Mouse (Mus musculus): ENCODE measurements around the gene Gm21885. TPM values are rescaled to one million over a fixed set of nuclear protein-coding genes. Genes with fewer than 3 reads are reported as not detected.

Gene Gm21885
- total and polyA plus RNA-seq, 2 experiments from 2014 or later = 0.30 TPM; not detected in 1

GRCm38 (mm10) chr11:94238786-94239185, 42.9 kb upstream of the Gm21885 start:
- Histone ChIP-seq H3K27me3 (ENCODE audit: control insufficient read depth, insufficient read depth, low read length) (0 out of 2 replicates have a peak, but pooled peaks cover 4% of the 10 kb centered on the region), H3K4me3 (ENCODE audit: low read depth, low read length) (no peak overlapping the region), H3K36me3 (replicated peaks; ENCODE audit: control insufficient read depth, insufficient read depth, low read length) (no peaks in the 10 kb centered on the region), H3K9ac (replicated peaks; ENCODE audit: low read depth, low read length) (no peak overlapping the region), H3K27ac (ENCODE audit: low read depth) (no peak overlapping the region), H3K4me1 (ENCODE audit: control insufficient read depth, insufficient read depth) (peaks cover 16% of the 10 kb centered on the region; the same call in 1 of the 2 replicates), H3K4me2 (ENCODE audit: low read depth, low read length) (no peak overlapping the region), H3K9me3 (replicated peaks; ENCODE audit: control insufficient read depth, low read length) (no peaks in the 10 kb centered on the region)
- DNase-seq (ENCODE audit: low spot score) = no peak
- WGBS = 90% methylated on average over 8 of the region's 8 CpGs
- ATAC-seq (ENCODE audit: insufficient read depth, low read depth) = no peak
- no peak for TF ChIP-seq EP300 (IDR thresholded peaks at IDR 0.05; ENCODE audit: low read depth)

GRCm38 (mm10) chr11:94239706-94240105, 42.0 kb upstream of the Gm21885 start:
- Histone ChIP-seq H3K4me1 (ENCODE audit: control insufficient read depth, insufficient read depth) (peaks cover 12% of the 10 kb centered on the region; the same call in 1 of the 2 replicates), H3K4me2 (ENCODE audit: low read depth, low read length) (no peak overlapping the region), H3K27me3 (ENCODE audit: control insufficient read depth, insufficient read depth, low read length) (0 out of 2 replicates have a peak, but pooled peaks cover 4% of the 10 kb centered on the region), H3K9ac (replicated peaks; ENCODE audit: low read depth, low read length) (no peak overlapping the region), H3K4me3 (ENCODE audit: low read depth, low read length) (no peak overlapping the region), H3K27ac (ENCODE audit: low read depth) (no peak overlapping the region), H3K36me3 (replicated peaks; ENCODE audit: control insufficient read depth, insufficient read depth, low read length) (no peaks in the 10 kb centered on the region), H3K9me3 (replicated peaks; ENCODE audit: control insufficient read depth, low read length) (no peaks in the 10 kb centered on the region)
- no peak for DNase-seq (ENCODE audit: low spot score)
- WGBS = 42% methylated on average over 9 of the region's 9 CpGs
- TF ChIP-seq CTCF (IDR thresholded peaks at IDR 0.05; ENCODE audit: low read depth) (no peak), EP300 (IDR thresholded peaks at IDR 0.05; ENCODE audit: low read depth) (no peak)
- ATAC-seq (ENCODE audit: insufficient read depth, low read depth) = no peak

- WGBS = 4% methylated on average over 29 of the region's 29 CpGs
- no peak for TF ChIP-seq EP300 (IDR thresholded peaks at IDR 0.05; ENCODE audit: low read depth)
- TF ChIP-seq CTCF (IDR thresholded peaks at IDR 0.05; ENCODE audit: low read depth) = no peak
- peak overlapping the region; percentile 50; the same call in 1 of the 2 replicates for H3K9ac ChIP-seq (replicated peaks; ENCODE audit: low read depth, low read length)
- peaks cover 12% of the 10 kb centered on the region; the same call in 1 of the 2 replicates for H3K4me1 ChIP-seq (ENCODE audit: control insufficient read depth, insufficient read depth)
- H3K4me3 ChIP-seq (ENCODE audit: low read depth, low read length) = peak overlapping the region; percentile 38
- H3K27ac ChIP-seq (ENCODE audit: low read depth) = peak overlapping the region; percentile 26; the same call in 1 of the 2 replicates
- H3K9me3 ChIP-seq (replicated peaks; ENCODE audit: control insufficient read depth, low read length) = no peaks in the 10 kb centered on the region
- H3K36me3 ChIP-seq (replicated peaks; ENCODE audit: control insufficient read depth, insufficient read depth, low read length) = no peaks in the 10 kb centered on the region
- ATAC-seq (ENCODE audit: insufficient read depth, low read depth) (peak; percentile 72), DNase-seq (ENCODE audit: low spot score) (peak; percentile 39)
- peak overlapping the region; percentile 60 for H3K4me2 ChIP-seq (ENCODE audit: low read depth, low read length)
- H3K27me3 ChIP-seq (ENCODE audit: control insufficient read depth, insufficient read depth, low read length) = 0 out of 2 replicates have a peak, but pooled peaks cover 4% of the 10 kb centered on the region
Observed at GRCm38 (mm10) chr11:94242760-94243421, 38.8 kb upstream of the Gm21885 start.

GRCm38 (mm10) chr11:94243422-94244180, 38.1 kb upstream of the Gm21885 start:
- H3K27ac ChIP-seq (ENCODE audit: low read depth) = peak overlapping the region; percentile 26; the same call in 1 of the 2 replicates
- 0 out of 2 replicates have a peak, but pooled peaks cover 4% of the 10 kb centered on the region for H3K27me3 ChIP-seq (ENCODE audit: control insufficient read depth, insufficient read depth, low read length)
- no peaks in the 10 kb centered on the region for H3K9me3 ChIP-seq (replicated peaks; ENCODE audit: control insufficient read depth, low read length)
- H3K4me2 ChIP-seq (ENCODE audit: low read depth, low read length) = peak overlapping the region; percentile 60
- no peaks in the 10 kb centered on the region for H3K36me3 ChIP-seq (replicated peaks; ENCODE audit: control insufficient read depth, insufficient read depth, low read length)
- TF ChIP-seq EP300 (IDR thresholded peaks at IDR 0.05; ENCODE audit: low read depth) (no peak), CTCF (IDR thresholded peaks at IDR 0.05; ENCODE audit: low read depth) (no peak)
- 31% methylated on average over 15 of the region's 15 CpGs for WGBS
- H3K4me3 ChIP-seq (ENCODE audit: low read depth, low read length) = peak overlapping the region; percentile 38
- ATAC-seq (ENCODE audit: insufficient read depth, low read depth) = peak; percentile 31
- DNase-seq (ENCODE audit: low spot score) = no peak
- peak overlapping the region; percentile 50; the same call in 1 of the 2 replicates for H3K9ac ChIP-seq (replicated peaks; ENCODE audit: low read depth, low read length)
- peaks cover 12% of the 10 kb centered on the region; the same call in 1 of the 2 replicates for H3K4me1 ChIP-seq (ENCODE audit: control insufficient read depth, insufficient read depth)

GRCm38 (mm10) chr11:94244385-94244784, 37.3 kb upstream of the Gm21885 start:
- Histone ChIP-seq H3K9ac (replicated peaks; ENCODE audit: low read depth, low read length) (no peak overlapping the region), H3K36me3 (replicated peaks; ENCODE audit: control insufficient read depth, insufficient read depth, low read length) (no peaks in the 10 kb centered on the region), H3K27ac (ENCODE audit: low read depth) (no peak overlapping the region), H3K9me3 (replicated peaks; ENCODE audit: control insufficient read depth, low read length) (no peaks in the 10 kb centered on the region), H3K4me3 (ENCODE audit: low read depth, low read length) (no peak overlapping the region), H3K27me3 (ENCODE audit: control insufficient read depth, insufficient read depth, low read length) (0 out of 2 replicates have a peak, but pooled peaks cover 4% of the 10 kb centered on the region), H3K4me2 (ENCODE audit: low read depth, low read length) (no peak overlapping the region), H3K4me1 (ENCODE audit: control insufficient read depth, insufficient read depth) (peaks cover 12% of the 10 kb centered on the region; the same call in 1 of the 2 replicates)
- DNase-seq (ENCODE audit: low spot score) (no peak), ATAC-seq (ENCODE audit: insufficient read depth, low read depth) (no peak)
- WGBS = 70% methylated on average over 9 of the region's 9 CpGs
- TF ChIP-seq CTCF (IDR thresholded peaks at IDR 0.05; ENCODE audit: low read depth) = no peak
- no peak for TF ChIP-seq EP300 (IDR thresholded peaks at IDR 0.05; ENCODE audit: low read depth)
